Comparison of ENCODE assay signal across 8 mouse cellular contexts in the genomic region with DNA sequence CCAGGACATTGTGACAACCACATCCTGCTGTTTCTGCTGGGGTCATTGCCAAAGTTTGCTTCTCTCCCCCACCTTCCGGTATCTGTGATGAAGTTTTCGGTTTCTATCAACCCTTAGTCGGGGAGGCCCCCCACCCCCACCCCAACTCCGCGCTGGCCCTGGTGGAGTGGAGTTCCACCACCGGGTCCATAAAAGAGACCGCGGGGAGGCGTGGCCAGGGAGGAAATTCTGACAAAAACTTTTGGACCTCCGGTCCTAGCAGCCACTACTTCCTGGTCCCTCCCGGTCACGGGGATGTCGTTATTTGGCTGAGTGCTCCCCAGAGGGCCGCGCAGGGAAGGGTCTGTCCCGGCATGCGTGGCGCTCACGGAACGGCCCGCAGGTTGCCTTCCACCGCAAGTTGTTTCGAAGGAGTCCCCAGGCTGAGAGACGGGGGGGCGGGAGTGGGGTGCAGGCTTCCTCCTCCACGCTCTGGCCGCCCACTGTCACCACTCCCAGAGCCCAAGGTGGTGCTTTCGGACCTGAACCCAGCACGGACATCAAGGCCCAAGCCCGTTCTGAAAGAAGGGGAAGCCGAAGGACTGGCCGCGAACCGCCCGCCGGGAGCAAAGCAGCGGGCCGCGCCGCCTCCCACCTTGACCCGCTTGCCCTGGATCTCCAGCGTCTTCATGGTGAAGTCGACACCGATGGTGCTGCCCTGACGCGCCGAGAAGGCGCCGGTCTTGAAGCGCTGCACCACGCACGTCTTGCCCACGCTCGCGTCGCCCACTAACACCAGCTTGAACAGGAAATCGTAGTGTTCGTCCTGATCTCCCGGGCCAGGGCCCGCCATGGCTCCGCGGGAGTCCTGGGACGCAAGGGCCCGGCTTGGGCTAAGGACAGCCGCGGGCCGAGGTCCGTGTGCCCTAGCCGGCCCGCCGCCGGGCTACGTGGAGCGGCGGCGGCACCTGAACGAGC. TPM values are rescaled to one million over a fixed set of nuclear protein-coding genes. Genes with fewer than 3 reads are reported as not detected.
DNase-seq lines count a peak whose midpoint lies in the region; ATAC-seq and TF ChIP-seq lines count a peak whose summit lies in the region.

No protein-coding gene starts in this region.

- DNase-seq in Patski (ENCODE audit: low read depth, low spot score): no peak
- DNase-seq in gastrocnemius, postnatal 25 days: peak; percentile 68
- DNase-seq in left cerebral cortex, postnatal 4 days: peak; percentile 38
- DNase-seq in midbrain, embryonic 10.5 days (ENCODE audit: low spot score): no peak
- DNase-seq in right cerebral cortex, postnatal 4 days: peak; percentile 46
- no peak for DNase-seq in yolk sac, embryonic 10.5 days (ENCODE audit: low spot score)

- peak overlapping the region; percentile 78 for H3K4me3 ChIP-seq in midbrain, embryonic 10.5 days

- under 1% methylated on average over 77 of the region's 77 CpGs for WGBS in midbrain, embryonic 10.5 days

- POLR2A ChIA-PET in Patski (lab: Charles Lee): interaction anchor here (0.8 to 1.2 kb wide), 3 partner anchors 14 to 33 kb away, joined by 3 read pairs; no protein-coding TSS in a partner anchor

- H3K27me3 ChIP-seq in Patski: no peaks in the 10 kb centered on the region
- peaks cover 28% of the 10 kb centered on the region for H3K27me3 ChIP-seq in midbrain, embryonic 10.5 days (ENCODE audit: low read depth, poor library complexity, severe bottlenecking)

- peak; percentile 26 for ATAC-seq in Patski
- peak; percentile 34 for ATAC-seq in common myeloid progenitor, adult 5-6 weeks (replicated peaks; ENCODE audit: low read depth, poor library complexity, severe bottlenecking)
- ATAC-seq in inflammation-experienced regulatory T-cells, adult 6 months: peak; percentile 75

- CTCF ChIA-PET in Patski (lab: Charles Lee): interaction anchor here (1.2 kb wide), 1 partner anchor 11 kb away, joined by 4 read pairs; no protein-coding TSS in a partner anchor

- peaks cover 31% of the 10 kb centered on the region for H3K4me1 ChIP-seq in midbrain, embryonic 10.5 days

- H3K36me3 ChIP-seq in midbrain, embryonic 10.5 days: peaks cover 28% of the 10 kb centered on the region

- H3K9me3 ChIP-seq in midbrain, embryonic 10.5 days (replicated peaks): no peaks in the 10 kb centered on the region

- peak overlapping the region; percentile 85 for H3K27ac ChIP-seq in midbrain, embryonic 10.5 days (replicated peaks)

- intact Hi-C loops in left cerebral cortex, postnatal 4 days (cut with DNase I): no loop called here

- in situ Hi-C loops in Patski (cut with MboI; ENCODE audit: low pct_unique_long_range_greater_than_20kb): no loop called here

- TF ChIP-seq CTCF in Patski (IDR thresholded peaks at IDR 0.05): no peak

RNA-seq across cellular contexts. Expression of gene Rab43, which starts 1.0 kb away (rescaled TPM):
- 26.7 TPM for polyA plus RNA-seq in Patski (2021)
- total RNA-seq in common myeloid progenitor, adult 5-6 weeks (2017): 7.1 and 10.1 TPM in 2 replicates
- 1 to 10 TPM; 5.3 to 8.3 TPM for total RNA-seq in gastrocnemius, postnatal 25 days (2021)
- polyA plus RNA-seq in inflammation-experienced regulatory T-cells, adult 6 months (2017; shearing (Covaris generic)): 10 to 100 TPM; 11.1 to 18.7 (median 15.7) TPM
- 10 to 100 TPM; 15.2 to 21.8 TPM for total RNA-seq in left cerebral cortex, postnatal 4 days (2021)
- 5.8 and 8.4 TPM in 2 replicates for polyA plus RNA-seq in midbrain, embryonic 10.5 days (2016; fragmentation: Nextera tagmentation; extraction: Ambion mirVana)

RNA-seq across cellular contexts. Expression of gene Gm45140, which starts 24.6 kb away (rescaled TPM):
- polyA plus RNA-seq in Patski (2021): 11.2 TPM
- 16.3 and 25.1 TPM in 2 replicates for total RNA-seq in common myeloid progenitor, adult 5-6 weeks (2017)
- under 1 TPM in 1 of 2 experiments, not detected in 1; 0.59 TPM for total RNA-seq in gastrocnemius, postnatal 25 days (2021)
- 1 to 10 TPM; 3.6 to 6.6 (median 4.6) TPM for polyA plus RNA-seq in inflammation-experienced regulatory T-cells, adult 6 months (2017; shearing (Covaris generic))
- 1 to 10 TPM; 3.7 to 4.0 TPM for total RNA-seq in left cerebral cortex, postnatal 4 days (2021)
- 2.7 and 4.4 TPM in 2 replicates for polyA plus RNA-seq in midbrain, embryonic 10.5 days (2016; fragmentation: Nextera tagmentation; extraction: Ambion mirVana)

RNA-seq across cellular contexts. Expression of gene Isy1, which starts 27.6 kb away (rescaled TPM):
- 59.6 TPM for polyA plus RNA-seq in Patski (2021)
- total RNA-seq in common myeloid progenitor, adult 5-6 weeks (2017): 140 and 162 TPM in 2 replicates
- total RNA-seq in gastrocnemius, postnatal 25 days (2021): 10 to 100 TPM; 17.8 to 20.4 TPM
- 100 to 1,000 TPM in 1 of 3 experiments, 10 to 100 TPM in 2; 84.1 to 102 (median 98.9) TPM for polyA plus RNA-seq in inflammation-experienced regulatory T-cells, adult 6 months (2017; shearing (Covaris generic))
- 10 to 100 TPM; 29.1 to 30.1 TPM for total RNA-seq in left cerebral cortex, postnatal 4 days (2021)
- polyA plus RNA-seq in midbrain, embryonic 10.5 days (2016; fragmentation: Nextera tagmentation; extraction: Ambion mirVana): 62.4 and 69.1 TPM in 2 replicates

RNA-seq across cellular contexts. Expression of gene Gp9, which starts 33.1 kb away (rescaled TPM):
- polyA plus RNA-seq in Patski (2021): not detected
- 13.4 and 14.6 TPM in 2 replicates for total RNA-seq in common myeloid progenitor, adult 5-6 weeks (2017)
- not detected for total RNA-seq in gastrocnemius, postnatal 25 days (2021)
- under 1 TPM in 1 of 3 experiments, not detected in 2; 0.41 TPM for polyA plus RNA-seq in inflammation-experienced regulatory T-cells, adult 6 months (2017; shearing (Covaris generic))
- total RNA-seq in left cerebral cortex, postnatal 4 days (2021): not detected
- polyA plus RNA-seq in midbrain, embryonic 10.5 days (2016; fragmentation: Nextera tagmentation; extraction: Ambion mirVana): 2.8 and 3.4 TPM in 2 replicates

RNA-seq across cellular contexts. Expression of gene Cnbp, which starts 39.9 kb away (rescaled TPM):
- polyA plus RNA-seq in Patski (2021): 364 TPM
- total RNA-seq in common myeloid progenitor, adult 5-6 weeks (2017): 1,356 and 1,403 TPM in 2 replicates
- total RNA-seq in gastrocnemius, postnatal 25 days (2021): 100 to 1,000 TPM; 410 to 437 TPM
- polyA plus RNA-seq in inflammation-experienced regulatory T-cells, adult 6 months (2017; shearing (Covaris generic)): 1,000 to 10,000 TPM in 2 of 3 experiments, 100 to 1,000 TPM in 1; 888 to 1,186 (median 1,089) TPM
- total RNA-seq in left cerebral cortex, postnatal 4 days (2021): 100 to 1,000 TPM; 219 to 224 TPM
- 1,252 and 1,396 TPM in 2 replicates for polyA plus RNA-seq in midbrain, embryonic 10.5 days (2016; fragmentation: Nextera tagmentation; extraction: Ambion mirVana)

Comparison
In these comparisons a context has a peak if more than half of its experiments do, and no peak if none do; other contexts are left out.
1. DNase-seq: peak in gastrocnemius, postnatal 25 days (single experiment), left cerebral cortex, postnatal 4 days (single experiment) and right cerebral cortex, postnatal 4 days (single experiment); none in Patski (single experiment), midbrain, embryonic 10.5 days (single experiment) and yolk sac, embryonic 10.5 days (single experiment).
2. Peak in every context shown above with its lines, with median percentiles within 50 percentile points of each other: ATAC-seq.